Mouse (Mus musculus) 3134 (cell line): Measurements from ENCODE around the gene Tnfrsf17.
"Not testable (repeated sequence)": the region's sequence is repeated elsewhere in the genome, so short reads cannot be mapped to it uniquely, and the experiment has no call there.

Experiments
- DNase-seq: peaks from one replicate; pipeline ENCODE4 v3.0.0-alpha.2; 2011; ENCODE audit warnings: low spot score; ENCODE audit not compliant: insufficient read length; ENCODE audit errors: extremely low read depth

The Tnfrsf17 gene

DNA sequence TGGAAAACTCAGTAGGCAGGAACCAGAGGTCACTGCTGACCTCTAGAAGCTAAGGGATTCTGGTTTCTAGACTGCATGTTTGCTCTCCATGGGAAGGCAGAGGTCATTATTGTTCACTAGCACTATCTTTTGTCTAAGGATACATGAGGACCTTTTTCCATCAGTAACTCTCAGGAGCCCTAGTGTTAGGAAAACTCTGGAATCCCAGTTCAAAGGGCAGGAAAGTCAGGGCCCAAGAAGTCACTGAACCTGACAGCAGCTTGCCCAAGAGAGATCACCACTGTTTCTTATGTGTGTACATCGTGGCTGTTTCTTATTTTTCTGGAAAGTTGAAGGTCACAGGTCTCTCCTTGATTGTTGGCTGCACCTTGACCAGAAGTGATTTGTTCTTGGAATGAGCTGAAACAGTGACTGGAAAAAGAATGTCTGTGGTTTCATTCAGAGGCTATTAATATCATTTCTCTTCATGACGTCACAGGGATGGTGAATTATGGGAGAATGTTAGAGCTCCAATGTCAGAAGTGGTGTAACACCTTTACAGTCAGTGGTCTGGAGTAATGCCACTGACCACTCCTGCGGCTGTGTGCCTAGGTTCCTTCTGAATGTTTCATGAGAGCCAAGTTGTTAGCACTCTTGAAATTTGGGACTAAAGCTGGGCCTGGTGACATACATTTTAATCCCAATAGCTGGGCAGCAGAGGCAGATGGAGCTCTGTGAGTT, 16.6 kb downstream of the Tnfrsf17 start:
- DNase-seq: peak; percentile 57

DNA sequence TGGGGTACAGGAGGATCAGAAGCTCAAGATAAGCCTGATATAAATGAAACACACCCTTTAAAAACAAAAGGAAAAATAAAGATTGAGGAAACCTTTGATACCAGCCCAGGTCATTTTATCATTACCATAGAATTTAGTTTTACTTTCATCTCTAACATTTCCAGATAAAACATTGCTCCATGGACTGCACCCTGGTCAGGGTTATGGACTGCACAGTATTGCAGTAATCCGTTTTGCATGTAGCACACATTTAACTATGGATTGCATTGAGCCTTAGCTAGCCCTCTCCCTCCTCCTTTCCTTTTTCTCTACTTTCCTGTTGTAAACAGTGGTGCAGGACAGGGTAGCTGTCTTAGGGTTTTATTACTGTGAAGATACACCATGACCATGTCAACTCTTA, 17.4 kb downstream of the Tnfrsf17 start:
- DNase-seq: no peak

DNA sequence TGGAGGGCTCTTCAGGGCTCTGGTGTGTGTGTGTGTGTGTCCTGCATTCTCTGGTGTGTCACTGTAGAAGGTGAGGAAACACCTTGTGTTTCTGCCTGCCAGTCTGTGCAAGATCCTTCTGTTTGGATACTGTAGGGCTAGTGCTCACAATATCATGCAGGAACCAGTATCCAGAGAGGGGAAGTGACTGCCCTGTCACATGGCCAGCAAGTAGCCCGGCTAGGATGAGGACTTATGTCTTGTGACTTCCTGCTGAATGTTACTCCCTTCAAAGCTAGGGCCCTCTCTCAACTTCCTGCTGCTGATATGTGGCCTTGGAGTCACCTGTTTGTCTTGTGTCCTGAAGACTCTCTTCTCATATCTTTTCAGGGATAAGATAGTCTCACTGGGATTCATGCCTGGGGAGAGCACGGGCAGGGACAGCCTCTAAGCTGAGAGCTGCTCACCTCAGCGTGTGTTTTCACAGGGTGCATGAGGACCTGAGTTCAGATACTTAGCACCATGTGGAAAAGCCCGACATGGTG, 29.7 kb downstream of the Tnfrsf17 start:
- DNase-seq: no peak

DNA sequence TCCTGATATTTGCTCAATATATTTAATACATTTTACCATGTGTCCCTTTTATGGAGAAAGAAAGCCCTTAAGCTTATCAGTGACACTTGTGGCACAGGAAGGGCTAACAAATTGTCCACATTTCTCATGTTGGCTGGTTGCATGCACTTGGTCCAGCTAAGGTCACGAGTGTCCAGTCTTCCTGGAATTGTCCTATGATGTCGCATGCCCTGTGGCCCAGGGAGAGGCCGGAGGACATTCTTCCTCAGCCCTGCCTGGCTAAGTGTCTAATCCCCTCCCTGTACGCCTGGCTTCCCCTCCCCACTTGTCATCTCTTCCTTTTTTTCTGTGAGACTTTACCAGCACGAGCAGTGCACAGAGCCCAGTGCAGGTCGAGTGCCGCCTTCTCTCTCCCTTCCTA, 38.3 kb downstream of the Tnfrsf17 start:
- DNase-seq: no peak

DNA sequence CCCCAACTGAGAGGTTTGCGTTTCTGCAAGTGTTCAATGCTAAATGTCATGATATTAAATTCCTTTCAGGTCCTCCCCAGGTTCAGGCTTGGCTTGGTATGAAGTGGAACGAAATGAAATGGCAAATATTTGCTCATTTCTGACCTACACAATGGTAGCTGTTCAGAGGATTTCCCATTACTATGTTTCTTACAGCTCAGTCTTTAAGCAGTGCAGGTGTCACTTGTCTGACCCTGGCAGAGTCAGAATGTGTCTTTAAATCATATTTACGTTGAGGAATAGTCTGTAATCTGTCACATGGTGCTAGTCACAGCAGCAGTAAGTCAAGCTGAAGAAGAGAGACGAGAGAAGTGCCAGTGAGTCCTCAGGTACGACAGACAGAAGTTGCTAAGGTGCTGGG, 45.6 kb downstream of the Tnfrsf17 start:
- no peak for DNase-seq

DNA sequence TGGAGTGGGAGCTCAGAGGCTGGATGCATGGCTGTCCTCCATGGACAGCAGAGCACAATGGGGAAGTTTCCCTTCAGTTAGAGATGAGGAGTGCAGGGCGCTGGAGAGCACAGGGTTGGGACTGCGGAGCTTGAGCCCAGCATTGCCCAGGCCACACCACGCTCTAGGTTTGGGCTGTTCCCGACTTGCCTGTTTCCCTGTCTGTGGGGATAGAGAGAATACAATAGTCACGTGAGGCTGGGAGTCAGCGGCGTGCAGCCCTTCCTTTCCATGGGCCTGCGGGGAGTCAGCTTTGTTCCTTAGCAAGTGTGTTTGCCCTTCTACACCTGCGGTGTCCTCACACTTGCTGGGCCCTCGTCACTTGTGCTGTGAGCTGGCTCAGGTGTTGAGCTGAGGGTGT, 46.3 kb downstream of the Tnfrsf17 start:
- no peak for DNase-seq

DNA sequence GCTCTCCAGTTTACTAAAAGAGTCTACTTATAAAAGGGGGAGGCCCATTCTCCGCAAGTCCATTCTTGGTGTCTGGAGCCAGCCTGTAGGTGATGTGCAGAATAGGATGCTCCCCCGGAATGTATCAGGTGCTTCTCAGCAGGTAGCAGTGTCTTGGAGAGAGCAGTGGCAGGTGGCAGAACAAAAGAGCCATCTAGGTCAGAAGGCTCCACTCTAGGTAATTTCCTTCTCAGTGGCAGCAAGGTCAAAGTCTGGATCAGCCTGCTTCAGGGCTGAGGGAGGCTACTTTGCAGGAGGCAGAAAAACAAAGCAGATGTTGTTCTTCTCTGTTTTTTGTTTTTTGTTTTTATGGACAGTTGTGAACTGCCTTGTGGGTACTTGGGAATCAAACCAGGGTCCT, 47.0 kb downstream of the Tnfrsf17 start:
- not testable (repeated sequence) for DNase-seq

DNA sequence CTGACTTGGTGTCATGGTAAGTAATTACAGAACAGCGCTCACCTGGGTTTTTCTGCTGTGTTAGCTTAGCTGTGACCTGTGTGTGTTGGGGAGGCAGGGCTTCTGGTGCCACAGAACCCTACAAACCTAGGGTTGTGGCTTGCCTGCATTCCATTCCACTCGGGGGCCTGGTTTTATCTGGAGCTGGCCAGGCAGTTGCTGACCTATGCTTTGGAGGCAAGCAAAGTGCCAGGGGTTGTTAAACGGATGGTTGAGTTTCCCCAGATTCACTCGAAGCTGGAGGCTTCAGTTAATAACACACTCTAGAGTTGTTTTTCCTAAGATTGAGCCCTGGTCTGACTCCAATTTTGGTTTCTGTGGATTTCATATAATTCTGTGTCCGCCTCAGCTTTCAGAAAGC, 52.0 kb downstream of the Tnfrsf17 start:
- no peak for DNase-seq

DNA sequence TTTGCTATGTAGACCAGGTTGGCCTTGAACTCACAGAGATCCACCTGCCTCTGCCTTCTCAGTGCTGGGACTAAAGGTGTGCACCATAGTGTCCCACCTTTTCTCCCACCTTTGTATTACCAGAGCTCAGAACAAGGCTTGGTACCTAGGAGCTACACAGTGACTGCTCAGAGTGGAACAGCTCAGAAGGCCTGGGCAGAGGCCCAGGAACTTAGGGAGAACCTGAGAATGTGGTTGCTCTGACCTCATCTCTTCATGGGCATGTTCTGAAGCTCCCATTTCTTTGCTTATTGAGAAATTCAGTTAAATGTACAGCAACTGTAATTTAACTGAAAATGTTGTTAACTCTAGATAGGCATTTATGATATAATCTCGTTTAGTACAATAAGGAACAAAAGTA, 53.2 kb downstream of the Tnfrsf17 start:
- no peak for DNase-seq

DNA sequence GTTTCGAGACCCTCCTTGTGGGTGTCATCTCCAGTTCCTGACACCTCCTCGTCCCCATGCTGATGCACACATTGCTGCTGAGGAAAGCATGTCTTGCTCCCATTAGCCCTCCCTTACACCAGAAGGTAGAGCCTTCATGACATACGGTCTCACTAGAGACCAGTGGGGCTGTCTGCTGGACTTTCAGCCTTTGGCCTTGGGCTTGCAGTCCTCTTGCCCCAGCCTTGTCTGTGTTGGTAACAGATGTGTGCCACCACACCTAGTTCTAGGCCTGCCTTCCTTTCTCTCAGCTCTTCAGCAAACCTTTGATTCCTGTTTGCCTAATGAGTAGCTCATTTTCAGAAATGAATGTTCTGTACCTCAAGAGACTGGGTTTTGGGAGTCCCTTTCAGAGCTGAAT, 54.8 kb downstream of the Tnfrsf17 start:
- DNase-seq: no peak

DNA sequence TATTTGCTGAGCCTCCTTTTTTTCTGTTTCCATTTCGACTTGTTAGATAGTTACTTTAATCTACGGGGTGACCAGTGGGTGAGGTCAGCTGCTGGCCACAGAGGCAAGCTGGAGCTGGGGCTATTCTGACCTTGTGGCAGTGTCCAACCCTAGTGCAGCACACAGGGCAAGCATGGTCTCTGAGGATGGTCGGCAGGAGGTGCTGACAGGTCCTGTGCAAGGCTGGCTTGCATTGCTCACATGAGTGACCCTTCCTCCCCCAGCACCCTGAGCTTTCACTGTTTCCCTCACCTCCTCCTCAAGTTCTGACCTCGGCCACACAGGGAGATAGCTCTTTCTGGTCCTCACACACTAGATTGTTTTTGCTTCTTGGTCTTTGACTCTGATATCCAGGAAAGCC, 55.5 kb downstream of the Tnfrsf17 start:
- no peak for DNase-seq

DNA sequence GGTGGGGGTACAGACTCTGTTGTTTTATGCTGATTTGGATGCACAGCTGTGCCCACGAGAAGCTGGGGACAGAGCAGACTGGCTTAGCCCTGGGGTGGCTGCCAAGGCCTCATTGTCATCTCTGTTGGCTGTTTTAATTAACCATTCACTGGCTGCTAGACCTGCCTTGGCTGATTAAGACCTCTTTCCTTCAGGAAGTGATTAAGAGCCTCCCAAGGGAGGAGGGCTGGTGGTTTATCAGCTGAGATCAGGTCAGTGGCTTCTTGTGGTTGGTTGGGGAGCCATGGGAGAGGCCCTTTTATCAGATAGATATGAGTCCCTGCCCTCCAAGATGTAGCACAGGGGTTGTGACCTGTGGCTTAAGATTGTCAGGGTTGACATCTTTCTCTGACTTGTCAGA, 56.0 kb downstream of the Tnfrsf17 start:
- DNase-seq: no peak
